Mouse (Mus musculus): ENCODE results near the gene Ror2. TPM values are rescaled to one million over a fixed set of nuclear protein-coding genes. Genes with fewer than 3 reads are reported as not detected.

The Ror2 gene
- total RNA-seq, 1 experiment, result 15.1 TPM

DNA sequence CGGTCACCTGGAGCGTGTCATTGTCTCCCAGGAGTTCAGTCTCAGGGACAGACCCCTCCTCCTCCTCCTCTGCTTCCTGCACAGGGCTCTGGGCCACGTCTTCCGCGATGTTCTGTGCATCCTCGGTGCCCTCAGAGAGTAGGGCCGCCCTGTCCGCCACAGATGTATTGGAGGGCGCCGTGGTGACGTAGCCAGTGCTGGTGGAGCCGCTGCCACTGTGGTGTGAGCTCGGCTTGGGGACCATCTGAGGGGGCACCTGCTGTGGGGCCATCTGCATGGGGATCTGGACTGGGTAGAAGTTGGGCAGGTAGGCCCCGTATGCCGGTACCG, 175.7 kb downstream of the Ror2 start:
- no peak overlapping the region for H3K9ac ChIP-seq (ENCODE audit: insufficient read depth, low read depth, low read length, poor library complexity, severe bottlenecking)
- TF ChIP-seq HCFC1 (IDR thresholded peaks at IDR 0.05; ENCODE audit: borderline replicate concordance, insufficient read depth, low read length), result no peak
- TF ChIP-seq CHD2 (IDR thresholded peaks at IDR 0.05; ENCODE audit: low read depth, low read length), result no peak
- TF ChIP-seq ZC3H11A (IDR thresholded peaks at IDR 0.05; ENCODE audit: borderline replicate concordance, low read depth, low read length), result no peak
- TF ChIP-seq ZNF384 (IDR thresholded peaks at IDR 0.05; ENCODE audit: low read depth, low read length), result no peak
- no peak for TF ChIP-seq MAFK (IDR thresholded peaks at IDR 0.05; ENCODE audit: insufficient read depth, low read depth, low read length)
- in situ Hi-C loops (cut with MboI; ENCODE audit: low sequenced_read_pairs in 2 of 2, unreplicated experiment in 2 of 2), result loop anchor here in 1 of 2 experiments (10.0 kb wide), 1 partner anchor 205 kb away; no protein-coding TSS in a partner anchor
- H3K4me3 ChIP-seq (ENCODE audit: insufficient read depth in 1 of 2, low read depth in 1 of 2, low read length in 2 of 2, poor library complexity in 1 of 2, severe bottlenecking in 1 of 2), result peak overlapping the region in 1 of 2 experiments; percentile 2; a peak in 1 of 4 replicates
- peaks cover 6% of the 10 kb centered on the region; the same call in 1 of the 2 replicates for H3K36me3 ChIP-seq (ENCODE audit: control insufficient read depth, insufficient read depth, low read length, poor library complexity, severe bottlenecking)
- H3K9me3 ChIP-seq (ENCODE audit: control insufficient read depth, insufficient read depth, low read depth, low read length), result no peaks in the 10 kb centered on the region
- DNase-seq (ENCODE audit: low read depth, low spot score), result no peak
- peaks cover 0 to 7% of the 10 kb centered on the region in 2 experiments; a peak in 1 of 4 replicates for H3K4me1 ChIP-seq (ENCODE audit: control insufficient read depth in 2 of 2, insufficient read depth in 2 of 2, low read length in 2 of 2, poor library complexity in 1 of 2)
- no peak overlapping the region for H3K27ac ChIP-seq (ENCODE audit: insufficient read depth, low read depth, low read length, poor library complexity, severe bottlenecking)

DNA sequence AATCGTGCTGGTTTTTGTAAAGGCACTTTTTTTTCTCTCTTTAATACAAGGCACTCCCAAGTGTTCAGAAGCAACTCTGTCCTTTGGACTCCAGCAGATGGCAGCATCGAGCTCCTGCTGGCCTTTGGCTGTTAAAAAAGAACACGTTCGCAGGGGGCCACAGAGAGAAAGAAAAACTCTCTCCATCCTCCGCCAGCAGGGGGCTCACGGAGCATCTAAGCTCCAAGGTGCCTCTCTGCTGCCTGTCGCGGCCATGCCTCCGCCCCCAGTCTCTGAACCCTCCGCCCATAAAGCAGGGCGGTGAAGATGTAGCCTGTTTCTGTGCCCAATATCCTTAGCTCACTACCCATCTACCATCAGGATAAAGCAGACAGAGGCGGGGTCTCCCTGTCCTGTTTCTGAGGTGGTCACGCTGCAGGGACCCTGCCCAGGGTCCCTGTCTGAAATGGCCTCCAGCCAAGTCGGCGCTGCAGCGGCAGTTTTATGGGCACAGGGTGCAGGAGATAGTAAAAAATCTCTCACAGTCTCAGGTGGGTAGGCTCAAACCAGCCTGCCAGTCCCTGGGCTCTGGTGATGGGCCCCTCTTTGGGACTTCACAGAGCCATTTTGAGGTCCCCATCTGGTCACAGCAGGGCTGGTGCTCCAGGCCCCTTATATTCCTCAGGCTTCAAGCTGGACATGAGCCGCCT, 176.2 kb downstream of the Ror2 start:
- Histone ChIP-seq H3K9ac (ENCODE audit: insufficient read depth, low read depth, low read length, poor library complexity, severe bottlenecking) (no peak overlapping the region), H3K4me3 (ENCODE audit: insufficient read depth in 1 of 2, low read depth in 1 of 2, low read length in 2 of 2, poor library complexity in 1 of 2, severe bottlenecking in 1 of 2) (peak overlapping the region in 1 of 2 experiments; percentile 2; a peak in 1 of 4 replicates), H3K4me1 (ENCODE audit: control insufficient read depth in 2 of 2, insufficient read depth in 2 of 2, low read length in 2 of 2, poor library complexity in 1 of 2) (peaks cover 0 to 7% of the 10 kb centered on the region in 2 experiments; a peak in 1 of 4 replicates), H3K27ac (ENCODE audit: insufficient read depth, low read depth, low read length, poor library complexity, severe bottlenecking) (no peak overlapping the region), H3K36me3 (ENCODE audit: control insufficient read depth, insufficient read depth, low read length, poor library complexity, severe bottlenecking) (peaks cover 6% of the 10 kb centered on the region; the same call in 1 of the 2 replicates), H3K9me3 (ENCODE audit: control insufficient read depth, insufficient read depth, low read depth, low read length) (no peaks in the 10 kb centered on the region)
- in situ Hi-C loops (cut with MboI; ENCODE audit: low sequenced_read_pairs in 2 of 2, unreplicated experiment in 2 of 2), result loop anchor here in 1 of 2 experiments (10.0 kb wide), 1 partner anchor 205 kb away; no protein-coding TSS in a partner anchor
- TF ChIP-seq MAFK (IDR thresholded peaks at IDR 0.05; ENCODE audit: insufficient read depth, low read depth, low read length) (no peak), ZNF384 (IDR thresholded peaks at IDR 0.05; ENCODE audit: low read depth, low read length) (peak; percentile 70), ZC3H11A (IDR thresholded peaks at IDR 0.05; ENCODE audit: borderline replicate concordance, low read depth, low read length) (peak; percentile 94)
- DNase-seq (ENCODE audit: low read depth, low spot score), result peak; percentile 100

DNA sequence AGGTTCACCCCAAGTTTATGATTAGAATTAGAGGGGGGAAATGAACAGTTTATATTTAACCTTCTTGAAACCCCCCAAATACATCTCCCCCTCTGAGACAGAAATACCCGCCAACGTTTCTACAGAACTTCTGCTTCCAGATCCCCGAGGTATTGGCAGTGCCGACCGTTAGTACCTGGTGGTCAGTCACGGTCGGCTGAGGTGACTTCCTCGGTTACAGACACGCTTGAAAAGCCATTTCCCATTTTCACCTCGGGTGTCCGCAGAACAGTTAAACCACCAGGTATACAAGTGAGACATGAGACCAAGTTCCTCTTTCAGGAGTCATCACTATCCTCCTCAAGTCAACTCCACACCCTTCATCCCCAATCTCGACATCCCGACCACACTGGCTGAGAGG, 179.2 kb downstream of the Ror2 start:
- TF ChIP-seq CHD2 (IDR thresholded peaks at IDR 0.05; ENCODE audit: low read depth, low read length), result no peak
- no peak for TF ChIP-seq MAFK (IDR thresholded peaks at IDR 0.05; ENCODE audit: insufficient read depth, low read depth, low read length)
- TF ChIP-seq ZC3H11A (IDR thresholded peaks at IDR 0.05; ENCODE audit: borderline replicate concordance, low read depth, low read length), result no peak
- no peak for TF ChIP-seq ZNF384 (IDR thresholded peaks at IDR 0.05; ENCODE audit: low read depth, low read length)
- no peak overlapping the region for H3K9ac ChIP-seq (ENCODE audit: insufficient read depth, low read depth, low read length, poor library complexity, severe bottlenecking)
- in situ Hi-C loops (cut with MboI; ENCODE audit: low sequenced_read_pairs in 2 of 2, unreplicated experiment in 2 of 2), result no loop called here
- no peak overlapping the region for H3K4me3 ChIP-seq (ENCODE audit: insufficient read depth in 1 of 2, low read depth in 1 of 2, low read length in 2 of 2, poor library complexity in 1 of 2, severe bottlenecking in 1 of 2)
- H3K27ac ChIP-seq (ENCODE audit: insufficient read depth, low read depth, low read length, poor library complexity, severe bottlenecking), result no peak overlapping the region
- DNase-seq (ENCODE audit: low read depth, low spot score), result no peak
- peaks cover 0 to 7% of the 10 kb centered on the region in 2 experiments; a peak in 1 of 4 replicates for H3K4me1 ChIP-seq (ENCODE audit: control insufficient read depth in 2 of 2, insufficient read depth in 2 of 2, low read length in 2 of 2, poor library complexity in 1 of 2)
- H3K36me3 ChIP-seq (ENCODE audit: control insufficient read depth, insufficient read depth, low read length, poor library complexity, severe bottlenecking), result peaks cover 6% of the 10 kb centered on the region; the same call in 1 of the 2 replicates
- no peaks in the 10 kb centered on the region for H3K9me3 ChIP-seq (ENCODE audit: control insufficient read depth, insufficient read depth, low read depth, low read length)

DNA sequence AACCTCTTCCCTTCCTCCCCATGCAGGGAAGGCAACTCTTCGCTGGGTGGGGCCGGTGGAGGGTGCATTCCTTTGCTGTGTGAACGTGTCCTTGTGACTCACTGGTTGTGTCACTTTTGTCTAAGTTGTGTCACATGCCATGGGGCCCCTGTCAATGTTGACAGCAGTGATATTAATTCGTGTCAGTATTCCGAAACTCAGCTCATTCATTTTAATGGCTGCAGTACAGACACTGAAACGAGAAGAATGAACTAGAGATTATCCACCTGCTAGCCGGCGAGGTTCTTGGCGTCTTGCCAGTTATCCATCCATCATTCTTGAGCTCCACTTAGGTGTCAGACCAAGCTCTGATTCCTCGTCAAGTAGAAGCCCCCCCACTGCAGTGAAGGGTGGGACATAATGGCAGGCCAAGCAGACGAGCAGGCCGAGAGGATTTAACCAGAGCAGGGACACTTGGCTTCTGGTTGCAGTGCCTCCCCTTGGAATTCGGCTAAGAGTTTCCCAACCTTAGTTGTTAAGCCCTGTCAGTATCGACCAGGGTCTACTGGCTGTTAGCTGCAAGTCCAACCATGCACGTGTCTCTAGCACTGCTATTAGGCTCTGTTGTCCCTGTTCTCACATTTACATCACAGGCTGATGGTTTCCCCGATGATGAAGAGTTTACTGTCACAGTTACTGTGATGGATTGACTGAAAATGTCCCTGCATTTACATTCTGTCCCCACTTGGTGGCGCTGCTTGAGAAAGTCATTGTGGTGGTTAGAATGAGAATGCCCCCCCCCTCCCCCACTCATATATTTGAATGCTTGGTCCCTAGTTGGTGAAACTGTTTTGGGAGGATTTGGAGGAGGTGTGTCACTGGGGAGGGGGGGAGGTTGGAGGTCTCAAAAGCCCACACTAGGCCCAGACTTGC, 185.9 kb downstream of the Ror2 start:
- Histone ChIP-seq H3K9ac (ENCODE audit: insufficient read depth, low read depth, low read length, poor library complexity, severe bottlenecking) (no peak overlapping the region), H3K36me3 (ENCODE audit: control insufficient read depth, insufficient read depth, low read length, poor library complexity, severe bottlenecking) (no peaks in the 10 kb centered on the region), H3K4me3 (ENCODE audit: insufficient read depth in 1 of 2, low read depth in 1 of 2, low read length in 2 of 2, poor library complexity in 1 of 2, severe bottlenecking in 1 of 2) (no peak overlapping the region), H3K9me3 (ENCODE audit: control insufficient read depth, insufficient read depth, low read depth, low read length) (no peaks in the 10 kb centered on the region), H3K4me1 (ENCODE audit: control insufficient read depth in 2 of 2, insufficient read depth in 2 of 2, low read length in 2 of 2, poor library complexity in 1 of 2) (peaks cover 0 to 4% of the 10 kb centered on the region in 2 experiments; a peak in 1 of 4 replicates), H3K27ac (ENCODE audit: insufficient read depth, low read depth, low read length, poor library complexity, severe bottlenecking) (no peak overlapping the region)
- TF ChIP-seq CHD2 (IDR thresholded peaks at IDR 0.05; ENCODE audit: low read depth, low read length), result no peak
- TF ChIP-seq ZNF384 (IDR thresholded peaks at IDR 0.05; ENCODE audit: low read depth, low read length), result no peak
- TF ChIP-seq ZC3H11A (IDR thresholded peaks at IDR 0.05; ENCODE audit: borderline replicate concordance, low read depth, low read length), result no peak
- TF ChIP-seq HCFC1 (IDR thresholded peaks at IDR 0.05; ENCODE audit: borderline replicate concordance, insufficient read depth, low read length), result no peak
- no peak for TF ChIP-seq MAFK (IDR thresholded peaks at IDR 0.05; ENCODE audit: insufficient read depth, low read depth, low read length)
- DNase-seq (ENCODE audit: low read depth, low spot score), result no peak
- in situ Hi-C loops (cut with MboI; ENCODE audit: low sequenced_read_pairs in 2 of 2, unreplicated experiment in 2 of 2), result loop anchor here in 1 of 2 experiments (5.0 kb wide), 1 partner anchor 443 kb away; no protein-coding TSS in a partner anchor

Data from ES-E14 (cell line).